Mouse (Mus musculus) hindbrain, embryonic 15.5 days (tissue): ENCODE results near the gene Dapk1. TPM values are rescaled to one million over a fixed set of nuclear protein-coding genes. Genes with fewer than 3 reads are reported as not detected.

Experiments used
- ATAC-seq: fragments of 200-750 bp; cut with Nextera tagmentation; 2 replicates; pipeline ENCODE4 v1.8.0; 2017; ENCODE audit warnings: low read depth, moderate number of reproducible peaks, moderate TSS enrichment; ENCODE audit not compliant: low FRiP score
- H3K27ac ChIP-seq: fragments of 300-500 bp; sonication (generic); replicated peaks from 2 replicates; pipeline ENCODE4 v1.5.1; 2015; ENCODE audit warnings: mild to moderate bottlenecking, inconsistent platforms
- H3K27me3 ChIP-seq: fragments of 300-500 bp; sonication (generic); 2 replicates; pipeline ENCODE4 v1.6.1; 2015; ENCODE audit warnings: control low read depth, inconsistent platforms
- H3K36me3 ChIP-seq: fragments of 300-500 bp; sonication (generic); 2 replicates; pipeline ENCODE4 v1.6.1; 2015; ENCODE audit warnings: control low read depth, inconsistent platforms
- H3K4me1 ChIP-seq: fragments of 300-500 bp; sonication (generic); replicated peaks from 2 replicates; pipeline ENCODE4 v1.6.1; 2015; ENCODE audit warnings: control low read depth, inconsistent platforms
- H3K4me2 ChIP-seq: fragments of 300-500 bp; sonication (generic); 2 replicates; pipeline ENCODE4 v1.6.1; 2015; ENCODE audit warnings: moderate library complexity, mild to moderate bottlenecking, inconsistent platforms
- H3K4me3 ChIP-seq: fragments of 300-500 bp; sonication (generic); 2 replicates; pipeline ENCODE4 v1.5.1; 2015; ENCODE audit warnings: mild to moderate bottlenecking, inconsistent platforms
- H3K9ac ChIP-seq: fragments of 300-500 bp; sonication (generic); 2 replicates; pipeline ENCODE4 v1.6.1; 2015; ENCODE audit warnings: inconsistent platforms
- H3K9me3 ChIP-seq: fragments of 300-500 bp; sonication (generic); 2 replicates; pipeline ENCODE4 v1.6.1; 2016; ENCODE audit warnings: control low read depth, inconsistent platforms
- WGBS: fragments of 180-500 bp; shearing (Covaris S2); methylation state at CpG from one replicate; pipeline ENCODE4 v1.1.7; 2015; 5-methylcytosine and 5-hydroxymethylcytosine counted together
- polyA plus RNA-seq: library from polyadenylated mRNA; unstranded; fragments of >200 nt; fragmentation: Nextera tagmentation; extraction: Ambion mirVana; gene quantifications from 2 replicates; pipeline ENCODE4 v1.2.1, GENCODE M21; 2015

Dapk1 gene
- polyA plus RNA-seq, 1 experiment from 2014 or later = 42.6 TPM

GRCm38 (mm10) chr13:60670605-60671004, 68.9 kb downstream of the Dapk1 start:
- Histone ChIP-seq H3K36me3 (no peaks in the 10 kb centered on the region), H3K9ac (no peak overlapping the region), H3K27ac (no peak overlapping the region), H3K9me3 (no peaks in the 10 kb centered on the region), H3K4me1 (peaks cover 22% of the 10 kb centered on the region; the same call in 1 of the 2 replicates), H3K4me3 (no peak overlapping the region), H3K27me3 (no peaks in the 10 kb centered on the region), H3K4me2 (no peak overlapping the region)
- WGBS = 74% methylated on average over 10 of the region's 10 CpGs
- ATAC-seq = no peak

- no peak overlapping the region for H3K4me3 ChIP-seq
- peaks cover 22% of the 10 kb centered on the region; the same call in 1 of the 2 replicates for H3K4me1 ChIP-seq
- WGBS = 70% methylated on average over 10 of the region's 10 CpGs
- H3K9ac ChIP-seq = no peak overlapping the region
- H3K9me3 ChIP-seq = no peaks in the 10 kb centered on the region
- H3K27ac ChIP-seq = no peak overlapping the region
- no peaks in the 10 kb centered on the region for H3K27me3 ChIP-seq
- ATAC-seq = no peak
- no peak overlapping the region for H3K4me2 ChIP-seq
- no peaks in the 10 kb centered on the region for H3K36me3 ChIP-seq
These were observed 69.5 kb downstream of the Dapk1 start for GRCm38 (mm10) chr13:60671235-60671634.

GRCm38 (mm10) chr13:60672287-60672686, 70.5 kb downstream of the Dapk1 start:
- no peak for ATAC-seq

DNA sequence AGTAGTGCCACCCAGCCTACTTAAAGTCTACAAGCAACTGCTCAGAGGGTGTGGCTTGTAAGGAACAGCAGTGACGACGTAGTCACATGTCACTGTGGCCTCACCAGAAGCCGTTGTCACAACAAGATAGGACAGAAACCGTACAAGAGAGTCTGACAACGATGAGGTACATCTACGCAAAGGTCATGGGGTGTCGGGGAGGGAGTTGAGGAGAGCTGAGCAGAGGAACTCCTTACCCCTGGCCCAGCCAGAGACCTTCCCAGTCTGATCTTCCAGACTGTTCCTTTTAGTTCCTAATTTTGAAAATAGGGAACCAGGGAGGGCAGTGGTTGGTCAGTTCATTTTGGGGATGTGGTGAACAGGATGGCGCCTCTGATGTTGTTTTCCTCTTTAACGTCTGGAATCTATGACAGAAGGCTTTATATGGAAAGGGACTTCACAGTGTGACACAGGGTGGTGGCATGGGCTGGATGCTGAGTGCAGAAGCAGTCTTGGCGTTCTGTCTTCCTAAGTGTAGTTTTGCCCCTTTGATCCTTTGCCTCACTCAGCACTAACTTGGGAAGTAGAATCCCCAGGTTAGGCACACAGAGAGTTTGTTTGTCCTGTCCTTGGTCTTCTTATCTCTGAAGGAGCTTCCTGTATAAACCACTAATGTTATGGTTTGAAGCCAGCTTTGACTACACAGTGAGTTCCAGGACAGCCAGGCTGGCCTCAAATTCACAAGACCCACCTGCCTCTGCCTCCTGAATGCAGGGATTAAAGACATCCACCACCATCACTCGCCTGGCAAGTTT, 71.3 kb downstream of the Dapk1 start:
- 93% methylated on average over 11 of the region's 11 CpGs for whole genome bisulfite sequencing
- Histone ChIP-seq H3K36me3 (no peaks in the 10 kb centered on the region), H3K4me2 (no peak overlapping the region), H3K9me3 (no peaks in the 10 kb centered on the region), H3K27ac (no peak overlapping the region), H3K4me1 (peaks cover 20% of the 10 kb centered on the region; the same call in 1 of the 2 replicates), H3K27me3 (no peaks in the 10 kb centered on the region), H3K9ac (no peak overlapping the region), H3K4me3 (no peak overlapping the region)
- ATAC-seq = no peak

More at GRCm38 (mm10) chr13:60672287-60672686, 70.5 kb downstream of the Dapk1 start:
- no peak overlapping the region for H3K27ac ChIP-seq
- no peak overlapping the region for H3K4me3 ChIP-seq
- H3K9me3 ChIP-seq = no peaks in the 10 kb centered on the region
- H3K4me1 ChIP-seq = peaks cover 22% of the 10 kb centered on the region; the same call in 1 of the 2 replicates
- no peak overlapping the region for H3K4me2 ChIP-seq
- no peak overlapping the region for H3K9ac ChIP-seq
- H3K27me3 ChIP-seq = no peaks in the 10 kb centered on the region
- H3K36me3 ChIP-seq = no peaks in the 10 kb centered on the region
- 90% methylated on average over 8 of the region's 8 CpGs for WGBS

DNA sequence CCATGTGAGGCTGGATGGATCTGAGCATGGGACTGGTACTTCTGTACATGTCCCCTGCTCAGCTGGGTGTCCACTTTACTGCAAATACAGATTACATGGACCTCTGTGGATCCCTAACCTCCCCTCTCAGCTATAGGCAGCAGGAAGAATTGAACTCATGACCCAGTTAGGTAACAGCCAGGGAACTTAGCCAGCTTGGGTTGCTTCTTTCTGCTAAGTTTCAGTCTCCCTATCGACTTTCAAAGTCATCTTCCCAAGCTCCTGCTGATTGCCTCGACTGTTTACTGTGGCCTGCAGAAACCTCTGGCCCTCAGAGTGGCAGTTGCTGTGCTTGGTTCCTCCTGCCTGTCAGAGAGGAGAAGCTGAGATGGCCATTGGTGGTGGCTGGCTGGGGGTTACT, 72.6 kb downstream of the Dapk1 start:
- no peak overlapping the region for H3K27ac ChIP-seq
- H3K9me3 ChIP-seq = no peaks in the 10 kb centered on the region
- H3K36me3 ChIP-seq = no peaks in the 10 kb centered on the region
- no peak for ATAC-seq
- H3K4me3 ChIP-seq = no peak overlapping the region
- H3K27me3 ChIP-seq = no peaks in the 10 kb centered on the region
- H3K9ac ChIP-seq = no peak overlapping the region
- WGBS = 60% methylated on average over 2 of the region's 2 CpGs
- H3K4me2 ChIP-seq = no peak overlapping the region
- peaks cover 23% of the 10 kb centered on the region; the same call in 1 of the 2 replicates for H3K4me1 ChIP-seq

DNA sequence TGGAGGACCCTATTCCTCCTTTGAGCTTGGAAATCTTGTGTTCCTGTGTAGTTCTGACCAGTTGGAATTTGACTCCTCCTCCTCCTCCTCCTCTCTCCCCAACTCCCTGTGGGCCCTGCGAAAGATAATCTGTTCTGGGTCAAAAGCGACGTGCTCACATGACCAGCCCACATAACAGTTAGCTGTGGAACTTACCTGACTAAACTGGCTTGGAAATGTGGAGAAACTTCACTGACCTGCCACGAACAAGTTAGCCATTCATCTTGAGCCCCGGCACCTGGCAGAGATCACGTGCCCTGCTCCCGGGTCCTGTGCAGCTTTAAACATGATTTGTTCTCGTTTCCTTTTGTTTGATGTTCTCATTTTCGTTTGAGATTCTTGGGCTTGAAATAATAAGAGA, 73.2 kb downstream of the Dapk1 start:
- H3K4me1 ChIP-seq = peaks cover 23% of the 10 kb centered on the region; the same call in 1 of the 2 replicates
- H3K4me3 ChIP-seq = no peak overlapping the region
- H3K36me3 ChIP-seq = no peaks in the 10 kb centered on the region
- no peaks in the 10 kb centered on the region for H3K27me3 ChIP-seq
- 52% methylated on average over 9 of the region's 9 CpGs for WGBS
- H3K9me3 ChIP-seq = no peaks in the 10 kb centered on the region
- no peak for ATAC-seq
- no peak overlapping the region for H3K27ac ChIP-seq
- no peak overlapping the region for H3K4me2 ChIP-seq
- no peak overlapping the region for H3K9ac ChIP-seq

- Histone ChIP-seq H3K9me3 (no peaks in the 10 kb centered on the region), H3K27ac (no peak overlapping the region), H3K4me1 (peaks cover 21% of the 10 kb centered on the region; the same call in 1 of the 2 replicates), H3K4me2 (no peak overlapping the region), H3K4me3 (no peak overlapping the region), H3K36me3 (no peaks in the 10 kb centered on the region), H3K9ac (no peak overlapping the region), H3K27me3 (no peaks in the 10 kb centered on the region)
- 87% methylated on average over 4 of the region's 4 CpGs for WGBS
- ATAC-seq = no peak
These were observed 73.7 kb downstream of the Dapk1 start for GRCm38 (mm10) chr13:60675416-60675815.

DNA sequence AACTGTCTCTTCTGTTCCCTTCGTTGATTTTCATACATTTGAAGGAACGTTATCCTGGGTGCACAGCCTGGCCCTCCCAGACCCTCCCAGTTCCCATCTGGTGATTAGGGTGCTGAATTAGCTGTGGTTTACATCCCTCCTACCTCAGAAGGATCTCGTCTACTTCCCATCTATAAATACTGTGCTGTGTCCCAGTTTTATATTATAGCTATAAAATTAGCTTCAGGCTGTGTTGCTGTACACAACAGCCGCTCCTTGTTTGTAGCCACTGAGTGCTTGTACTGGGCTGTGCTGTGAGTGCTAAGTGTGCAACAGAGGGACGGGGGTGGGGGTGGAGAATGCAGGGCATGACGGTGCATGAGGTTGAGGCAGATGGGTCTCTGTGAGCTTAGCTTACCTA, 77.2 kb downstream of the Dapk1 start:
- no peaks in the 10 kb centered on the region for H3K9me3 ChIP-seq
- H3K36me3 ChIP-seq = no peaks in the 10 kb centered on the region
- H3K4me1 ChIP-seq = peaks cover 28% of the 10 kb centered on the region
- no peak overlapping the region for H3K27ac ChIP-seq
- no peaks in the 10 kb centered on the region for H3K27me3 ChIP-seq
- WGBS = 62% methylated on average over 6 of the region's 6 CpGs
- no peak for ATAC-seq
- no peak overlapping the region for H3K4me2 ChIP-seq
- no peak overlapping the region for H3K4me3 ChIP-seq
- H3K9ac ChIP-seq = no peak overlapping the region

DNA sequence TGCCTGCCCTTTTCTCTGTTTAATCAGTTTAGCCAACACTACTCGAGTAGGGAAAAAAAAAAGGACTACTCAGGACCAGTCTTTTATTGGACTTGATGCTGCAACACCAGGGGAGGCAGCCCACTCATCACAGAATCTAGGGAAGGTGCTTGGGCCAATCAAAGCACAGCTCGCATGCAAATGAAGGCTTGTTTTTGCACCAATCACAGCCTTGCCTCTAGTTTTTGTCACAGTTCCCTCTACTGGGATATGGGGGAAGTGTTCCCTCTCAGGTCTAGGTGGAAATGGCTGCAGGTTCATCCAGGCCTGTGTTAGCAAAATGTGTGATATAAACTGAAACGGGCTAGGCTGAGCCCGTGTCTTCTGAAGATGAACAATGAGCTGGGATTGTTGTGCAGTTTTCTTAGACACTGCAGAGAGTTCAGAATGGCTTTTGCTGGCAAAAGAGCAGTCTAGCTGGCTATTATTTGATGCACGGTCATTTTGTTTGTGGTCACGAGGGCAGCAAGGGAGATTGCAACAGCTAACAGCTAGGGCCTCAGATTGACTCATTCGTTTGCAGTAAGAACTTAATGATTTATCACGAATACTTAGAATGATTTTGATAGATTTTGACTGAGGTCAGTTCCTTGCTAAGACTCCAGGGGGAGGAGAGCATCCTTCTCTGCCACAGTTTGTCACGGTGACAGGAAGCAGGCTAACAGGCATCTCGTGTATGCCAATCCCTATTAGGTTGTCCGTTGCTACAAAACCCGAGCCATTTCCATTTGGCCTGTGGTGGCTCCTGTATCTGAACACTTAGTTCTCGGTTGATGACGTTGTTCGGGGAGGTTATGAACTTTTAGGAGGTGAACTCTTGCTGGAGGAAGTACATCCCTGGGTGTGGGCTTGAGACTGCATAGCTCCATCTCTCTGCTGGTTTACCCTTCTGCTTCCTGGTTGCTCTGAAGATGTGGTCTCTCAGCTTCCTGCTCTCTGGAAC, 81.3 kb downstream of the Dapk1 start:
- Histone ChIP-seq H3K9me3 (no peaks in the 10 kb centered on the region), H3K27ac (peak overlapping the region; percentile 41; the same call in 1 of the 2 replicates), H3K4me2 (no peak overlapping the region), H3K4me3 (no peak overlapping the region), H3K27me3 (no peaks in the 10 kb centered on the region), H3K4me1 (peaks cover 58% of the 10 kb centered on the region), H3K9ac (no peak overlapping the region), H3K36me3 (no peaks in the 10 kb centered on the region)
- 78% methylated on average over 15 of the region's 15 CpGs for WGBS
- peak; percentile 8; the same call in 1 of the 2 replicates for ATAC-seq

DNA sequence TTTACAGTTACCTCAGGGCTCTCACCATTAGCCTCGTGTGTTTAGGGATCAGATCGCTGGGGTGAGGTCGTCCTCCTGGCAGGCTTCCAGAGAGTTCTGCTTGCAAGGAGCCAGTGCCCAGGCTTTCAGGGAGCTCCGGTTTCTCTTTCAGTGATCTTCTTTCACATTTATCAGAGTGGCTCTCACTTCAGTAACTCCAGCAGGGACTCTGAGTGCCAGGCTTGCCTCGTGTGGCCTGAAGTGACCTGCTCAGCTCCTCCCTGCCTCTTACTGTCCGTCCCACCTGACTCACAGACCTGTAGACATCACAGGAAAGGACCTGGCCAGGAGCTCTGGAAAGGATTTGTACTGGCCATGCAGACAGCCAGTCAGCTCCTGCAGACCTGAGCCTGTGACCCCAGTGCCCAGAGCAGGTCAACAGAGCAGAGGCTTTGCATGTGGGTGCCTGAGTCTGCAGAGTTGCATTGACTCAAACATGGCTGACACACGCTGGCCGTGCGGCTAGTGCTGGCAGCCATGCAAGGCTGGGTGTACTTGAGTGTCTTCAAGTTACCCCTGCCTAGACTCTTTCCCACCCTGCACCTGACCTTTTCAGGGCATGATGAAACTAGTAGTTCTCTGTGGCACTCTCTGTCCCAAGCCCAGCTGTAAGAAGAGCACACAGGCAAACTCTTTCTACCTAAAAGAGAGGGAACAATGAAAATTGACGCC, 82.5 kb downstream of the Dapk1 start:
- 57% methylated on average over 10 of the region's 10 CpGs for WGBS
- Histone ChIP-seq H3K4me3 (no peak overlapping the region), H3K4me2 (no peak overlapping the region), H3K9me3 (no peaks in the 10 kb centered on the region), H3K36me3 (no peaks in the 10 kb centered on the region), H3K27me3 (no peaks in the 10 kb centered on the region), H3K9ac (no peak overlapping the region), H3K4me1 (peaks cover 59% of the 10 kb centered on the region), H3K27ac (peak overlapping the region; percentile 66)
- no peak for ATAC-seq

DNA sequence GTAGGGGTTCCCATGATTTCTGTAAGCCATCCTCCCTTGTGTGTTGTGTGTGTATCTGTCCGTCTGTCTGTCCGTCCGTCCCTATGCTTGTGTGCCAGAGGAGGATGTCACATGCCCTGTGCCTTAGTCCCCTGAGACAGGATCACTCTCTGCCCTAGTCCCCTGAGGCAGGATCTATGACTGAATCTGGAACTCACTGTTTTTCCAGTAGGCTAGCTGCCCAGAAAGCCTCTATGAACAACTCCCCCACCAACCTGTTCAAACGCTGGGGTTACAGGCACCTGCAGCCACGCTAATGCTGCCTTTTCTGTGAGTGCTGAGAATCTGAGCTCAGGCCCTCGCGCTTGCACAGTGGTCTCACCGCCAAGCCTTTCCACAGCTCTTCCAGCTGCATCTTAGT, 83.1 kb downstream of the Dapk1 start:
- no peaks in the 10 kb centered on the region for H3K27me3 ChIP-seq
- no peak for ATAC-seq
- no peak overlapping the region for H3K4me2 ChIP-seq
- H3K9me3 ChIP-seq = no peaks in the 10 kb centered on the region
- H3K4me3 ChIP-seq = no peak overlapping the region
- no peaks in the 10 kb centered on the region for H3K36me3 ChIP-seq
- H3K4me1 ChIP-seq = peaks cover 59% of the 10 kb centered on the region
- H3K9ac ChIP-seq = no peak overlapping the region
- H3K27ac ChIP-seq = peak overlapping the region; percentile 66
- 72% methylated on average over 8 of the region's 8 CpGs for WGBS
